Mouse (Mus musculus): ENCODE results near the gene Pth1r. TPM values are rescaled to one million over a fixed set of nuclear protein-coding genes. Genes with fewer than 3 reads are reported as not detected.
A peak's percentile ranks its signal among the peaks of the same experiment; 100 is the strongest.

Pth1r gene
- polyA plus RNA-seq, 1 experiment from 2014 or later = 8.7 TPM

- WGBS = 4% methylated on average over 45 of the region's 63 CpGs
- ATAC-seq (replicated peaks) = peak; percentile 41; the same call in 1 of the 2 replicates
- peaks cover 20% of the 10 kb centered on the region for H3K4me1 ChIP-seq
- peaks cover 23% of the 10 kb centered on the region; the same call in 1 of the 2 replicates for H3K27me3 ChIP-seq (replicated peaks)
- peak overlapping the region; percentile 98 for H3K4me2 ChIP-seq
- H3K9me3 ChIP-seq = no peaks in the 10 kb centered on the region
- H3K4me3 ChIP-seq = peak overlapping the region; percentile 62
- peak overlapping the region; percentile 69 for H3K9ac ChIP-seq
- H3K27ac ChIP-seq = no peak overlapping the region
- H3K36me3 ChIP-seq (replicated peaks) = no peaks in the 10 kb centered on the region
These were observed 3.3 kb downstream of the Pth1r start for GRCm38 (mm10) chr9:110743456-110744323.

DNA sequence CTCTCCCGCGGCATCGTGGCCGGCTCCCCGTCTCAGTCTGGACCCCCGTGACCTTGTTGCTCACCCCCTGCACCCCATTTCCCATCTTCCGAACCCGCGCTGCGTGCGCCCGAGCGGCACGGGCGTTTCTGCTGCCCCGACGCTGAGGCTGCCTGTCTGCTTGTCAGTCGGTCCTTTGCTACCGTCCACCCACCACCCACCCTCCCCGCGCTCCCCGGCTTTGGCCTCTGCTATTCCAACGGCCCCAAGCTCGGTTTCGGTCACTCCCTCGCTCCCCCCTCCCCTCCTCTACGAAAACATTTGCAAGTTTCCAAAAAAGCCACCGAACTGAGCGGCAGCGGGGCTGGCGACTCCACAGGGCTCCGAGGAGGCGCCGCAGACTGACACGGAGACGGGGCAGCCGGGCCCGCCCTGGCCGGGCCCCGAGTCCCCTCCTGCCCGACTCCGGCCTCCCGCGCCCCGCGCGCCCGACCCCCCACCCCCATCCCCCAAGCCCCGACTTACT is 3.9 kb downstream of the Pth1r start:
- Histone ChIP-seq H3K36me3 (replicated peaks) (no peaks in the 10 kb centered on the region), H3K27me3 (replicated peaks) (peaks cover 23% of the 10 kb centered on the region; the same call in 1 of the 2 replicates), H3K27ac (no peak overlapping the region), H3K9ac (peak overlapping the region; percentile 69), H3K4me3 (peak overlapping the region; percentile 62), H3K4me1 (peaks cover 20% of the 10 kb centered on the region), H3K4me2 (peak overlapping the region; percentile 98), H3K9me3 (no peaks in the 10 kb centered on the region)
- WGBS = under 1% methylated on average over 40 of the region's 49 CpGs
- peak; percentile 28; the same call in 1 of the 2 replicates for ATAC-seq (replicated peaks)

- peak; percentile 68 for ATAC-seq (replicated peaks)
- H3K4me3 ChIP-seq = peak overlapping the region; percentile 62
- H3K36me3 ChIP-seq (replicated peaks) = no peaks in the 10 kb centered on the region
- peaks cover 20% of the 10 kb centered on the region for H3K4me1 ChIP-seq
- peak overlapping the region; percentile 69 for H3K9ac ChIP-seq
- peak overlapping the region; percentile 98 for H3K4me2 ChIP-seq
- WGBS = under 1% methylated on average over 50 of the region's 71 CpGs
- peaks cover 23% of the 10 kb centered on the region; the same call in 1 of the 2 replicates for H3K27me3 ChIP-seq (replicated peaks)
- H3K27ac ChIP-seq = no peak overlapping the region
- H3K9me3 ChIP-seq = no peaks in the 10 kb centered on the region
These were observed 4.5 kb downstream of the Pth1r start for GRCm38 (mm10) chr9:110742295-110742950.

GRCm38 (mm10) chr9:110741711-110742294 is 5.1 kb downstream of the Pth1r start, which contains the start of gene Myl3:
Myl3 (plus strand) TSS chr9:110741861.
- no peak within 1 kb of the TSS for H3K27ac ChIP-seq
- no peak for ATAC-seq (replicated peaks)
- H3K4me1 ChIP-seq = peaks cover 20% of the 10 kb centered on the region

DNA sequence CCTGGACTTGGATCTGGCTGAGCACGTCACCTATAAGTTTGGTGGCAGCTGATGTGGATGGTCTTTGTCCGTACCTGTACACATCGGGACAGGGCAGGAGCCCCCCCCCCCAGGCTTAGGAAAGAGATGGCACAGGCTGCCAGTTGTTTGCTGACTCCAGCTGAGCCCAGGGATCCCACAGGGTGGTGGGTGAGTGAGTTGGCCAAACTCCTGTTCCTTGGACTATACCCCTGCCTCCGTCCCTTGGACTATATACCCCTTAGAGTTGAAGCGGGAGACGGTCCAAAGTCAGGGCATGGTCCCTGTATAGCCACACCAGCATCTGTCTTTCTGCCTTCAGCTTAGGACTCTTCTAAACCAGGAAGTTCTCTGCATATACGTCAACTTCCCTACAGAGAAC is 7.0 kb downstream of the Pth1r start:
- H3K4me1 ChIP-seq = peaks cover 20% of the 10 kb centered on the region
- no peak overlapping the region for H3K27ac ChIP-seq
- no peaks in the 10 kb centered on the region for H3K36me3 ChIP-seq (replicated peaks)
- WGBS = 93% methylated on average over 7 of the region's 7 CpGs
- no peaks in the 10 kb centered on the region for H3K9me3 ChIP-seq
- H3K27me3 ChIP-seq (replicated peaks) = peaks cover 20% of the 10 kb centered on the region; the same call in 1 of the 2 replicates
- no peak overlapping the region for H3K4me2 ChIP-seq
- ATAC-seq (replicated peaks) = no peak
- H3K9ac ChIP-seq = no peak overlapping the region
- H3K4me3 ChIP-seq = no peak overlapping the region

More at GRCm38 (mm10) chr9:110741711-110742294, 5.1 kb downstream of the Pth1r start, which contains the start of gene Myl3:
- 5% methylated on average over 17 of the region's 17 CpGs for WGBS
- peaks cover 23% of the 10 kb centered on the region; the same call in 1 of the 2 replicates for H3K27me3 ChIP-seq (replicated peaks)
- H3K9ac ChIP-seq = peak within 1 kb of the TSS; percentile 69
- H3K4me2 ChIP-seq = peak within 1 kb of the TSS; percentile 98
- H3K36me3 ChIP-seq (replicated peaks) = no peaks in the 10 kb centered on the region
- no peaks in the 10 kb centered on the region for H3K9me3 ChIP-seq
- H3K4me3 ChIP-seq = peak within 1 kb of the TSS; percentile 62

- WGBS = 12% methylated on average over 1 of the region's 1 CpGs
These were observed 8.9 kb downstream of the Pth1r start for GRCm38 (mm10) chr9:110738054-110738453.

GRCm38 (mm10) chr9:110736362-110736761 is 10.6 kb downstream of the Pth1r start:
- H3K27me3 ChIP-seq (replicated peaks) = peaks cover 26% of the 10 kb centered on the region
- no peaks in the 10 kb centered on the region for H3K36me3 ChIP-seq (replicated peaks)
- WGBS = 53% methylated on average over 9 of the region's 9 CpGs
- H3K27ac ChIP-seq = no peak overlapping the region
- ATAC-seq (replicated peaks) = no peak
- H3K4me1 ChIP-seq = peaks cover 13% of the 10 kb centered on the region
- H3K4me3 ChIP-seq = no peak overlapping the region
- H3K4me2 ChIP-seq = no peak overlapping the region
- H3K9ac ChIP-seq = no peak overlapping the region
- no peaks in the 10 kb centered on the region for H3K9me3 ChIP-seq

More at GRCm38 (mm10) chr9:110738054-110738453, 8.9 kb downstream of the Pth1r start:
- Histone ChIP-seq H3K4me1 (peaks cover 17% of the 10 kb centered on the region), H3K9ac (no peak overlapping the region), H3K36me3 (replicated peaks) (no peaks in the 10 kb centered on the region), H3K4me3 (no peak overlapping the region), H3K27me3 (replicated peaks) (peaks cover 15% of the 10 kb centered on the region), H3K9me3 (no peaks in the 10 kb centered on the region), H3K4me2 (no peak overlapping the region), H3K27ac (no peak overlapping the region)
- ATAC-seq (replicated peaks) = no peak

- Histone ChIP-seq H3K9me3 (no peaks in the 10 kb centered on the region), H3K27ac (no peak overlapping the region), H3K9ac (no peak overlapping the region), H3K4me1 (peaks cover 13% of the 10 kb centered on the region), H3K27me3 (replicated peaks) (peaks cover 23% of the 10 kb centered on the region), H3K4me3 (no peak overlapping the region), H3K36me3 (replicated peaks) (no peaks in the 10 kb centered on the region), H3K4me2 (no peak overlapping the region)
- WGBS = 83% methylated on average over 7 of the region's 7 CpGs
- no peak for ATAC-seq (replicated peaks)
These were observed 12.8 kb downstream of the Pth1r start for GRCm38 (mm10) chr9:110734154-110734553.

DNA sequence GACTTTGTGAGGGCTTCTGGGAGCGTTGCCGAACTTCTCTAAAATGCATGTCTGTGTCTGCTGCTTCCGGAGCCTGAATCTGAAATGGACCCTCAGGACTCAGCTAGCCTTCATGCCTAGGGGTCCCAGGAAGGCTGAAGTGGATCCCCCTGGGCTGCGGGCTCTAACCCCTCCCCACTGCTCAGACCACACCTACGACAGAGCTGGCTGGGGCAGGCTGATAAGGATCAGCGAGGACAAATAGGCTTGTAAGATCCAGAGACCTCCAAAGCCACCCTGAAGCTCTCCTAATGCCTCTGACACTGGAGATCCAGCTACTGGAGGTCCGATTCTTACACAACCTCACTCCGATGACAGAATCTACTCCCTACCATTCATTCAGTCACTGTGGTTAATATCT is 13.8 kb downstream of the Pth1r start:
- H3K27ac ChIP-seq = no peak overlapping the region
- peaks cover 31% of the 10 kb centered on the region for H3K27me3 ChIP-seq (replicated peaks)
- H3K9me3 ChIP-seq = no peaks in the 10 kb centered on the region
- no peak for ATAC-seq (replicated peaks)
- peak overlapping the region; percentile 17; the same call in 1 of the 2 replicates for H3K9ac ChIP-seq
- no peaks in the 10 kb centered on the region for H3K36me3 ChIP-seq (replicated peaks)
- WGBS = 9% methylated on average over 8 of the region's 8 CpGs
- peaks cover 13% of the 10 kb centered on the region for H3K4me1 ChIP-seq
- peak overlapping the region; percentile 41 for H3K4me3 ChIP-seq
- H3K4me2 ChIP-seq = peak overlapping the region; percentile 79

GRCm38 (mm10) chr9:110732623-110733022 is 14.3 kb downstream of the Pth1r start:
- WGBS = under 1% methylated on average over 26 of the region's 26 CpGs
- Histone ChIP-seq H3K9me3 (no peaks in the 10 kb centered on the region), H3K27ac (no peak overlapping the region), H3K27me3 (replicated peaks) (peaks cover 35% of the 10 kb centered on the region), H3K4me1 (peaks cover 13% of the 10 kb centered on the region), H3K36me3 (replicated peaks) (no peaks in the 10 kb centered on the region), H3K4me2 (peak overlapping the region; percentile 79), H3K9ac (peak overlapping the region; percentile 17; the same call in 1 of the 2 replicates), H3K4me3 (peak overlapping the region; percentile 41)
- ATAC-seq (replicated peaks) = peak; percentile 71

DNA sequence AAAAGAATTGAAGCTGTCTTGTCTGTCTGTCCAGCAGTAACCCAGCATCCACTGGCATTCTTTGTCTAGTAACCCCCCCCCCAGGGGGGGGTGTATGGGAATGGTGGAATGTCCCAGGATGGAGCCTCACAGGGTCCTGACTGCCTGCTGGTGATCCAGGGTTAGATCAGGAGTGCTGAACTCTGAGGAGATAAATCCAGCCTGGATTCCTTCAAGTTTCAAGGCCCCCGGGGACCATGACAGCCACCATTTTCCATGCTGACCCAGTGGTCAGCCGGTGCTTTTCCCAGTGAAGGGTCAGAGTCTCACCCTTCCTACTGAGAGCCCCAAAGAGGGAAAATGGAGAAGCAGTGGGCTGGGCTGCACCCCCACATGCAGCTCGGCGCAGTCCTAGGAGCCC is 15.1 kb downstream of the Pth1r start:
- Histone ChIP-seq H3K4me1 (peaks cover 18% of the 10 kb centered on the region), H3K4me3 (no peak overlapping the region), H3K36me3 (replicated peaks) (no peaks in the 10 kb centered on the region), H3K27me3 (replicated peaks) (peaks cover 39% of the 10 kb centered on the region), H3K9me3 (no peaks in the 10 kb centered on the region), H3K9ac (no peak overlapping the region), H3K27ac (no peak overlapping the region), H3K4me2 (no peak overlapping the region)
- ATAC-seq (replicated peaks) = no peak
- WGBS = 49% methylated on average over 4 of the region's 4 CpGs

DNA sequence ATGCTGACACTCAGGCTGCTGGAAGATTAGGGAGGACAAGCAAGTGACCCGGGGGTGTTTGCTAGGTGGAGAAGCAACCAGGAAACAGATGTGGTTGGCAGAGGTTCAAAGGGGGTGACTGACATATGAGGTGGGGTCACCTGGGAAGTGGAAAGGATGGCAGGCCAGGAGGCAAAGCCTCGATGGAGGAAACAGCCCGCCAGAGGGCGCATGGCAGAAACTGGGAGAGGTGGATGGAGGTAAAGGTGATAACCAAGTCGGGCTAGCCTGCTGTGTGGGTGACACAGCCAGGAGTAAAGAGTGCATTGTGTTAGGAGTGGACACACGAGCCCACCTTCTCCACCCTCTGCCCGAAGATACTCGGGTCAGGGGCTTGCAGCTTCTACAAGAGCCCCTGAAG is 17.1 kb downstream of the Pth1r start:
- peaks cover 39% of the 10 kb centered on the region for H3K27me3 ChIP-seq (replicated peaks)

More for the DNA sequence above, 17.1 kb downstream of the Pth1r start:
- no peak overlapping the region for H3K4me3 ChIP-seq
- no peak overlapping the region for H3K27ac ChIP-seq
- 21% methylated on average over 8 of the region's 8 CpGs for WGBS
- no peaks in the 10 kb centered on the region for H3K9me3 ChIP-seq
- no peak for ATAC-seq (replicated peaks)
- H3K4me2 ChIP-seq = no peak overlapping the region
- H3K4me1 ChIP-seq = peaks cover 34% of the 10 kb centered on the region
- H3K9ac ChIP-seq = no peak overlapping the region
- no peaks in the 10 kb centered on the region for H3K36me3 ChIP-seq (replicated peaks)
